ENCODE assay signal across 20 mouse cellular contexts in the genomic region with DNA sequence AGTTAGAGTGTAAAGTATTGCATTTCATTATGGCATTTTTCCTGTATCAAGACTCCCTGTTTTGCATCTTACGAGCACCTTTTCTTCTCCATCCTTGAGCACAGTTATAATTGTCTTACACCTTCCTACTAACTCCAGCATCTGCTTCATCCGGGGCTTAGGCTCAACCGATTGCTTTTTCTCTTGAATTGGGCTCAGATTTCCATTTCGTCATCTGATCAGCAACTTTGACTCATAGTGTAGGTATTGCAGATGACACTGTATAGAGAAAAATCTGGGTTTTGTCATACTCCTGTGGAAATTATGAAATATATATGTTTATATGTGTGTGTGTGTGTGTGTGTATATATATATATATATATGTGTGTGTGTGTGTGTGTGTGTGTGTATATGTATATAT. TPM values are rescaled to one million over a fixed set of nuclear protein-coding genes. Genes with fewer than 3 reads are reported as not detected.
DNase-seq lines count a peak whose midpoint lies in the region.
"Had no signal": no experiment of that assay in that cellular context is flagged by ENCODE, and none has a peak within 500 bp of the region (broad histone marks: within the 10 kb centered on the region; RNA-seq: fewer than 3 reads in every experiment).

No protein-coding gene starts in this region.

- intact Hi-C loops in left cerebral cortex, postnatal 36 days (cut with DNase I), result no loop called here

- DNase-seq in heart, adult 11 months, result peak; percentile 34
- DNase-seq in heart, adult 18-20 months, result no peak
- DNase-seq in 3T3-L1 (ENCODE audit: low read depth, low spot score), result peak; percentile 36
- DNase-seq in 416B (ENCODE audit: low read depth), result peak; percentile 70
- peak; percentile 61 for DNase-seq in NIH3T3 (ENCODE audit: low read depth)
- DNase-seq in spleen, postnatal 36 days (ENCODE audit: low spot score in 2 of 2), result no peak
- no peak for DNase-seq in spleen, adult 18-20 months
- DNase-seq in left cerebral cortex, postnatal 36 days (ENCODE audit: low spot score in 2 of 2), result no peak
- DNase-seq: adrenal gland, adult 2 months; adrenal gland, adult 8-10 months; adrenal gland, postnatal 10 days; adrenal gland, postnatal 14 days; adrenal gland, postnatal 25 days; adrenal gland, postnatal 36 days; B cell, adult 2 months; cerebellum, adult 11 months; cerebellum, adult 11-12 months; cerebellum, adult 18-20 months; cerebellum, adult 2 months; cerebellum, adult 8-10 months had no signal

RNA-seq across cellular contexts. Expression of a gene that starts 12.8 kb away (rescaled TPM):
- 10 to 100 TPM; 87.1 to 92.2 TPM for total RNA-seq in heart, adult 18-20 months (2021)
- total RNA-seq in left cerebral cortex, postnatal 36 days (2021), result 100 to 1,000 TPM; 439 to 446 TPM

RNA-seq across cellular contexts. Expression of a gene that starts 25.8 kb away (rescaled TPM):
- total RNA-seq in heart, adult 18-20 months (2021), result 100 to 1,000 TPM; 192 to 214 TPM
- total RNA-seq in left cerebral cortex, postnatal 36 days (2021), result 10 to 100 TPM; 17.4 to 20.4 TPM

RNA-seq across cellular contexts. Expression of a gene that starts 57.2 kb away (rescaled TPM):
- 10 to 100 TPM; 71.8 to 83.2 TPM for total RNA-seq in heart, adult 18-20 months (2021)
- 10 to 100 TPM; 29.6 to 44.7 TPM for total RNA-seq in left cerebral cortex, postnatal 36 days (2021)

Comparison
In these comparisons a context has a peak if more than half of its experiments do, and no peak if none do; other contexts are left out.
1. DNase-seq: peak in heart, adult 11 months (single experiment), 3T3-L1 (single experiment), 416B (single experiment) and NIH3T3 (single experiment); none in heart, adult 18-20 months (0 of 2), spleen, postnatal 36 days (0 of 2), spleen, adult 18-20 months (0 of 2) and left cerebral cortex, postnatal 36 days (0 of 2).
2. RNA of a gene that starts 12.8 kb away (total RNA-seq): 439 to 446 TPM in left cerebral cortex, postnatal 36 days; 87.1 to 92.2 TPM in heart, adult 18-20 months; every median in the first group is over 4 times any median in the second.
3. RNA of a gene that starts 25.8 kb away (total RNA-seq): 192 to 214 TPM in heart, adult 18-20 months; 17.4 to 20.4 TPM in left cerebral cortex, postnatal 36 days; every median in the first group is over 4 times any median in the second.